ENCODE assay signal across 1 mouse cellular context in the genomic region with DNA sequence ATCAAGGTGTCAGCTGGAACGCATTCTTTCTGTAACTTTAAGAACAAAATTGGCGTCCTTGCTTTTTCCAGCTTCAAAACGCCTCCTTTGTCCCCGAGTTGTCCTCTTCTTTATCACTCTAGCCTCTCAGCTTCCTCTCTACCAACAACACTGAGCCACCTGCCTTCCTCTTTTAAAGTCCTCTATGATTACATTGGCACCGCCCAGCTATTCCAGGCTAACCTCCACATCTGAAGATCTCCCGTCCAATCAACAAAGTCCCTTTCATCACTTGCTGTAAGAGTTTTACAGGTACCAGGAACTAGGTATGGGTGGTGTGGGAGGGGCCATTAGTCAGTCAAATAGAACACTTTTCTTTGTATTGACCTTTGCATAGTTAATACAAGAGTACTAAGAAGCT.
TF ChIP-seq lines count a peak whose summit lies in the region.

No protein-coding gene starts in this region.

TF ChIP-seq in MEL, 35 proteins besides CTCF, POLR2A, EP300 and RAD21 (continued from another document):
- no peak for TF ChIP-seq ZMIZ1 (IDR thresholded peaks at IDR 0.05; ENCODE audit: low read depth, low read length)
- TF ChIP-seq ELF1 (IDR thresholded peaks at IDR 0.05; ENCODE audit: low read depth, low read length) = peak; percentile 24; the same call in 1 of the 2 replicates
- TF ChIP-seq MEF2A (IDR thresholded peaks at IDR 0.05; ENCODE audit: extremely low read depth, insufficient replicate concordance, low read depth, low read length, poor library complexity, severe bottlenecking) = no peak
- no peak for TF ChIP-seq NRF1 (IDR thresholded peaks at IDR 0.05; ENCODE audit: insufficient read depth, low read depth, low read length, poor library complexity, severe bottlenecking)
- TF ChIP-seq SMC3 (IDR thresholded peaks at IDR 0.05; ENCODE audit: low read depth, low read length) = no peak
- no peak for TF ChIP-seq MYC (IDR thresholded peaks at IDR 0.05; ENCODE audit: low read depth, low read length)
- TF ChIP-seq USF2 (IDR thresholded peaks at IDR 0.05; ENCODE audit: borderline replicate concordance in 1 of 2, insufficient read depth in 1 of 2, low read depth in 1 of 2, low read length in 2 of 2) = no peak
- peak; percentile 71 for TF ChIP-seq RCOR1 (IDR thresholded peaks at IDR 0.05; ENCODE audit: low read depth, low read length)
- peak; percentile 58 for TF ChIP-seq SIN3A (IDR thresholded peaks at IDR 0.05; ENCODE audit: low read length)
- no peak for TF ChIP-seq MAX (IDR thresholded peaks at IDR 0.05; ENCODE audit: low read length)
- 0 out of 2 replicates have a peak, but pooled peaks have one; percentile 25 for TF ChIP-seq GATA1 (IDR thresholded peaks at IDR 0.05; ENCODE audit: low read depth, low read length)
- TF ChIP-seq USF1 (IDR thresholded peaks at IDR 0.05; ENCODE audit: low read depth, low read length) = 0 out of 2 replicates have a peak, but pooled peaks have one; percentile 16
- no peak for TF ChIP-seq CHD1 (IDR thresholded peaks at IDR 0.05; ENCODE audit: low read depth, low read length)
- no peak for TF ChIP-seq JUND (IDR thresholded peaks at IDR 0.05; ENCODE audit: low read depth, low read length)
- TF ChIP-seq POLR2AphosphoS5 (IDR thresholded peaks at IDR 0.05; ENCODE audit: borderline replicate concordance, low read depth, low read length) = no peak
- TF ChIP-seq ZC3H11A (IDR thresholded peaks at IDR 0.05; ENCODE audit: low read depth, low read length) = no peak
- peak; percentile 57 for TF ChIP-seq MXI1 (IDR thresholded peaks at IDR 0.05; ENCODE audit: low read depth, low read length)
- peak; percentile 45; the same call in 1 of the 2 replicates for TF ChIP-seq BHLHE40 (IDR thresholded peaks at IDR 0.05; ENCODE audit: borderline replicate concordance, low read depth, low read length)
- TF ChIP-seq ZNF384 (IDR thresholded peaks at IDR 0.05; ENCODE audit: low read depth, low read length) = no peak
- no peak for TF ChIP-seq NELFE (IDR thresholded peaks at IDR 0.05; ENCODE audit: low read depth, low read length)
- peak; percentile 69 for TF ChIP-seq TCF12 (IDR thresholded peaks at IDR 0.05; ENCODE audit: low read depth, low read length)
- TF ChIP-seq MAZ (IDR thresholded peaks at IDR 0.05; ENCODE audit: low read depth, low read length) = peak; percentile 39; the same call in 1 of the 2 replicates
- no peak for TF ChIP-seq ZKSCAN1 (IDR thresholded peaks at IDR 0.05; ENCODE audit: low read depth, low read length)
TF ChIP-seq in MEL: peak in this region for 12.
